Mouse (Mus musculus): ENCODE results near the gene Dnajc13.

DNA sequence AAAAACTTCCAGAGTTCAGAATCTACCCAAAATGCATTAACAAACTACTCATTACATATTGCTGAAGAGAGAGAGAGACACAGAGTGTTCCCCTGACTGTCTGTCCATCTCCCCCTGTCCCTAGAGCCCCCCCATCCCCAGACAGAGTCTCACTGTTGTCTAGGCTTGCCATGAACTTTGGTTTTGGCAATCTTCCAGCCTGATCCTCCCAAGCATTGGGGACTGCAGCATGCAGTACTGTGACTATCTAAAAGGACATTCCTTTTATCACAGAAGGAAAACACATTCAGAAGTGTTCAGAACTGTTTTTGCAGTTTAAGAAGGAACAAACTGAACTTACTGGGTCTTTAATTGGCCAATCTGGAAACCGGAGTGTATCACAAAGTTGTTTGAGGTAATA lies 74.0 kb downstream of the Dnajc13 start:
- TF ChIP-seq POLR2A (IDR thresholded peaks at IDR 0.05; ENCODE audit: borderline replicate concordance, extremely low read depth, insufficient read depth, insufficient read length, poor library complexity, severe bottlenecking) (no peak), CTCF (IDR thresholded peaks at IDR 0.05; ENCODE audit: borderline replicate concordance, extremely low read depth, insufficient read depth, insufficient read length) (no peak)

Data from brain, embryonic 14.5 days (tissue).